Mouse (Mus musculus) urinary bladder, postnatal 14 days (tissue): ENCODE data around the gene Ddx21.
"Not testable (repeated sequence)": the region's sequence is repeated elsewhere in the genome, so short reads cannot be mapped to it uniquely, and the experiment has no call there.

Source experiments
- DNase-seq: peaks from one replicate; pipeline ENCODE4 v3.0.0; 2021; ENCODE audit warnings: low spot score

Ddx21 gene

DNA sequence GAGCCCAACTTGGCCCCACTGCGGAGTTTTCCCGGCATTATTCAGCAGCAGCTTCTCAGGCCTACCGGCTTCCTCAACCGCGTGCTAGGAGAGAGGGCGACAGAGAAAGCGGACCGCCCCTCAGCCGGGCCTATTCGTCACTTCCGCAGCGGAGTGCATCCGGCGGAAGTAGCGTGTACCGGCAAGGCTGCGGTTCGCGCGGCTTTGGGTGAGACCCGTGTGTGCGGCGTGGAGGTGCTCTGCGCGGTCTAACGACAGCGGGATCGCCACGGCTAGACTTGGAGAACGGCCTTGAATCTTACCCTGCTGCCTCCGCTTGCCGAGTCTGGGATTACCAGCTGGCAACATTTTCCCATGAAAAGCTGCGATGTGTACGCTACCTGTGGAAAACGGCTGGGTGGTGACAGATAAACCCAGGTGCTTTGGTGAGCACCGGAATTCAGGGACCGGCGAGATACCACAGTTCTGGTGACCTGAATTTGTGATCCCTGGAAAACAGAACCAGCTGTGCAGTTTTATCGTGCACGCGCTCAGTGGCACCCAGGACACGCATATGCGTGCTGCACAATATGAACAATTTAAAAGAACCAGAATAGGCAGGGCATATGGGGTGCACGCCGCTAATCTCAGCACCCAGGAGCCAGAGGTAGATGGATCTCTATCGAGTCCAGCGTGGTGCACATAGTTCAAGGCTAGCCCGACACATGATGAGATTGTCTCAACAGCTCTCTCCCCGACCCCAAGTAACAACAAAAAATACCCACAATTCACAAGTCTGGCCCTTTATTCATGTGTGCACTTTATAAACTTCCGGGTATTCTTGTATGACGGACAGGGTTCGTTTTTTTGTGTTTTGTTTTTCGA, at the start of gene Ddx21:
Gene Ddx21 (minus strand): TSS at position 105 of the 864 bp plus-strand sequence.
- DNase-seq, result peak; percentile 89

DNA sequence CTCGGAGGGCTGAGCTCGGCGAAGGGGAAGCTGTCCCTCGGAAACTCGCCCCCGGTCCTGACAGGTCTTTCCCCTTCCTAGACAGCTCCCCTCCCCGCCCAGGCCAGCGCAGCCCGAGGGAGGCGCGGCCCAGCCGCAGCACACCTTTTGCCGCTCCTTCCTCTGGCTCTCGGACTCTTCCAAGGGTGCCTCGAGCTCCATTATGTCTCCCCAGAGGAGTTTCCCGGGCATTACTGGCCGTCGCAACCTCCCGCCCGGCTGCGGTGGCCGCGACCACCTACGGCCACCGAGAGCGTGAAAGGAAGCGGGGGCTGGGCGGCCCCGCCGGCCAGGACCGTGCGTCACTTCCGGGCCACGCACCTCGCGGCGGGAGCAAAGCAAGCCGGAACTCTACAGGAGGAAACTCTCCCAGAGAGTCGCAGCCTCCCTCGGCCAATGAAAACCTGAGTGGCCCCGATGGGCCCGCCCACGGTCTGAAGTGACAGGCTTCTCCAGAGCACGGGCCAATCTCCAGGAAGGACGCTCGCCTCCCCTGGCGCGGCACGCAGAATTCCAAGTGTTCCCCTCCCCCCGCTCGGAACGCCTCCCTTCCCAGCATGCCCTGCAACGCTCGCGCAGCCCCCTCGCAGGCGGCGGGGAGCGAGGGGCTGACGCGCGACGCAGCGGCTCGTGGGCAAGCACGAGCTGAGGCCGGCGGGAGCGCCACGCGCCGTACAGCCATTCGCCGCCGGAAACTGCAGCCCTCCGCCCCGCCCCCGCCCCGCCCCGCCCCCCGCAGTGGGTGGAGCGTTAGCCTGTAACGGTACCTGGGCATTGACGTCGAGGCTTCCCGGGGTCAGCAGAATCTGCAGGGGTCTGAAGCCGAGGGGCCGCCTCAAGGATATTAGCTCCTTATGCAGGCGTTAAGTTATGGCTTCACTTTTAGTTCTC, 49.1 kb upstream of the Ddx21 start, which contains the start of gene Ddx50:
Gene Ddx50 (minus strand): TSS at position 338 of the 930 bp plus-strand sequence.
- DNase-seq, result peak; percentile 99

DNA sequence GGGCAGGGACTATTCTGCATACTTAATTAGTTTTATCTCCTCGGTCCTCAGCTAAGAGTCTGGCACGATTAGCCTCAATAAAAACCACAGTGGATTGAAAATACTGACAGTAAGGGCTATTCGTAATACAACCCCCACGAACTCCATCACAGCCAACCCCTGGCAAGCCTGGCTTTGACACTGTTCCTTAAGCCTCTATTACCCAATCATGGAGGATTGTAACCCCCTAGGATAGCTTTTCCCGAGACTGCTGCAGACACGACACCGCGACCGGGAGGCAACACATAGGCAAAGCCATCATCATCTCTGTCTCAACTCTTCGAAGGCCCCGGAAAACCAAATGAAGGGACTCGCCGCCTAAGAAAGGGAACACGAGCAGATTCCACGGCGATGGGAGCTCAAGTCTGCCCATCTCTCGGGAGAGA, 48.3 kb upstream of the Ddx21 start:
- no peak for DNase-seq

DNA sequence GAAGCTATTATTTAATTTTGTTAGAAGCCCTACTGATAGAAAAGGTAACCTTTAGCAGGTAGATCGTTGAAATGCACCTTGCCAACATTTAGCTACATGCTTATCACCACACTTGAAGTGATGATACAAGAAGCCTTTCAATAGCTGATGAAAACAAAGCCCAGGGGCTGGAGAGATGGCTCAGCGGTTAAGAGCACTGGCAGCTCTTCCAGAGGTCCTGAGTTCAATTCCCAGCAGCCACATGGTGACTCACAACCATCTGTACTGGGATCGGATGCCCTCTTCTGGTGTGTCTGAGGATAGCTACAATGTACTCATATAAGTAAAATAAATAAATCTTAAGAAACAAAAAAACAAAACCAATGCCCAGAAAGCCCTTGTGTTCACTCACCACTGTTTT, 2.1 kb upstream of the Ddx21 start:
- DNase-seq, result no peak

- no peak for DNase-seq
Measured at GRCm38 (mm10) chr10:62603233-62604030, 1.4 kb upstream of the Ddx21 start.

GRCm38 (mm10) chr10:62601833-62602176, 276 bp downstream of the Ddx21 start:
- DNase-seq, result no peak

GRCm38 (mm10) chr10:62601053-62601791, 859 bp downstream of the Ddx21 start:
- no peak for DNase-seq

DNA sequence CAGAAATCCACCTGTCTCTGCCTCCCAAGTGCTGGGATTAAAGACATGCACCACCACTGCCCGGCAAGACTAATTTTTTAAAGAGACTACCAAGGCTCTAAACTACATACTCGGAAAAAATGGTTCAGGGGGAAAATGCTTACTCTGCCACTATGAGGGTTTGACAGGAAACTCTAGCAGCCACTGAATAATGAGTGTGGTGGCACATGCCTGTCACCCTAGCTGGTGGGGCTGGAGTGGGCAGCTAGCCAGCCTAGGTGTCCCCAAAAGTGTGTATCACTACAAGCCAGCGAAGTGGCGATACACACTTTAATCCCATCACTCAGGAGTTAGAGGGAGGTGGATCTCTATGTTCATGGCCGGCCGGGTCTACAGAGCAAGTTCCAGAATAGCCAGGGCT, 2.0 kb downstream of the Ddx21 start:
- no peak for DNase-seq

- DNase-seq, result not testable (repeated sequence)
Measured at GRCm38 (mm10) chr10:62599311-62599710, 2.8 kb downstream of the Ddx21 start.

DNA sequence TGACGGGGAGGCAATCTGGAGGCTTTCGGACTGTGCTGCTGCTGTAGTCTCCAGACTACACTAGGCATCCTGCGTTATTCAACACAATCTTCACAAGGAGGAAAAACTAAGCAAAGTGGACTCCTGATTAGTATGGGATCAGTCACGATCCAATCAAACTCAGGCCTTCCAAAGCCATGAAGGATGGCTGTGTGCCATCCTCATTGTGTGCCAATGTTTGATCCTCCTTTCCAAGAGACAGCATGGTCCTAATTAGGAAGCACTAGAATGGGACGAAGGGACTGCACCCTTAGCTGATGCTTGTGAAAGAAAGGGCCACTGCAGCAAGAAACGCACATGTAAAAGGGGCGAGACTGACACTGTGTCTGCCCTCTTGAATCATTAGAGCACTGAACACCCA, 9.6 kb downstream of the Ddx21 start:
- DNase-seq, result no peak

- DNase-seq, result peak; percentile 90
Measured at GRCm38 (mm10) chr10:62590200-62590599, 11.9 kb downstream of the Ddx21 start.

GRCm38 (mm10) chr10:62588616-62589015, 13.5 kb downstream of the Ddx21 start:
- peak; percentile 14 for DNase-seq

DNA sequence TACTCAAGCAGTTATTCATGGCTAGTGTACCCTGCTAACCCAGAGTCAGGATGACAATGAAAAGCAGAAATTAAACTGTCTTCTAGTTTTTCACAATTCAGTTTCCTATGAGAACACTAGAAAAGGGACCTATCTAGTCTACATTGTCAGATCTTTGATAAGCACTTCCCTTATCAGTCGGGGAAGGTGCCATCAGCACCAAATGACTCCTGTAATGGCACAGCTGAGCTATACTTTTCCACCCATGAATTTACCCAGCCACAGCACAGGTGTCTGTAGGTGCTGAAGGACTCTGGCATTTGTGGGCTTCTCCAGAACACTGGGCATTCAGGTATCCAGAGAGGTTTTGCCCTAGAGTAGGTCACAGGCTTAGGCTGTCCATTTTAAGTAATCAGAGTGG, 18.8 kb downstream of the Ddx21 start:
- no peak for DNase-seq

GRCm38 (mm10) chr10:62582701-62583100, 19.4 kb downstream of the Ddx21 start:
- no peak for DNase-seq

- DNase-seq, result no peak
Measured at GRCm38 (mm10) chr10:62582263-62582662, 19.8 kb downstream of the Ddx21 start.

- not testable (repeated sequence) for DNase-seq
Measured at GRCm38 (mm10) chr10:62579129-62579528, 23.0 kb downstream of the Ddx21 start.

- peak; percentile 98 for DNase-seq
Measured at GRCm38 (mm10) chr10:62578338-62579100, 23.6 kb downstream of the Ddx21 start, which contains the start of gene Kif1bp. TSS of gene Kif1bp (minus strand) at chr10:62578457.

- DNase-seq, result no peak
Measured at GRCm38 (mm10) chr10:62577673-62578337, 24.3 kb downstream of the Ddx21 start.

GRCm38 (mm10) chr10:62575001-62575400, 27.1 kb downstream of the Ddx21 start:
- no peak for DNase-seq
